Mouse (Mus musculus): ENCODE data around the gene Fbp2.

Fbp2 gene

GRCm38 (mm10) chr13:62857941-62858915, at the start of gene Fbp2:
Fbp2 (minus strand) TSS chr13:62858422.
- H3K27me3 ChIP-seq (ENCODE audit: control insufficient read depth, insufficient read depth, low read length, poor library complexity, severe bottlenecking), result no peaks in the 10 kb centered on the region
- no peak for DNase-seq (ENCODE audit: low read depth, low spot score)
- no peaks in the 10 kb centered on the region for H3K36me3 ChIP-seq (ENCODE audit: control insufficient read depth, insufficient read depth, low read length, poor library complexity, severe bottlenecking)

GRCm38 (mm10) chr13:62907527-62908162, 49.4 kb upstream of the Fbp2 start:
- no peak for DNase-seq (ENCODE audit: low read depth, low spot score)
- H3K36me3 ChIP-seq (ENCODE audit: control insufficient read depth, insufficient read depth, low read length, poor library complexity, severe bottlenecking), result no peaks in the 10 kb centered on the region
- no peaks in the 10 kb centered on the region for H3K27me3 ChIP-seq (ENCODE audit: control insufficient read depth, insufficient read depth, low read length, poor library complexity, severe bottlenecking)

GRCm38 (mm10) chr13:62901139-62901538, 42.9 kb upstream of the Fbp2 start:
- no peak for DNase-seq (ENCODE audit: low read depth, low spot score)
- H3K36me3 ChIP-seq (ENCODE audit: control insufficient read depth, insufficient read depth, low read length, poor library complexity, severe bottlenecking), result no peaks in the 10 kb centered on the region
- no peaks in the 10 kb centered on the region for H3K27me3 ChIP-seq (ENCODE audit: control insufficient read depth, insufficient read depth, low read length, poor library complexity, severe bottlenecking)

- Histone ChIP-seq H3K36me3 (ENCODE audit: control insufficient read depth, insufficient read depth, low read length, poor library complexity, severe bottlenecking) (no peaks in the 10 kb centered on the region), H3K27me3 (ENCODE audit: control insufficient read depth, insufficient read depth, low read length, poor library complexity, severe bottlenecking) (no peaks in the 10 kb centered on the region)
- no peak for DNase-seq (ENCODE audit: low read depth, low spot score)
These were observed 39.9 kb upstream of the Fbp2 start for GRCm38 (mm10) chr13:62897927-62898646.

- DNase-seq (ENCODE audit: low read depth, low spot score), result no peak
- Histone ChIP-seq H3K36me3 (ENCODE audit: control insufficient read depth, insufficient read depth, low read length, poor library complexity, severe bottlenecking) (no peaks in the 10 kb centered on the region), H3K27me3 (ENCODE audit: control insufficient read depth, insufficient read depth, low read length, poor library complexity, severe bottlenecking) (no peaks in the 10 kb centered on the region)
These were observed 35.0 kb upstream of the Fbp2 start for GRCm38 (mm10) chr13:62893044-62893842.

- DNase-seq (ENCODE audit: low read depth, low spot score), result no peak
- no peaks in the 10 kb centered on the region for H3K36me3 ChIP-seq (ENCODE audit: control insufficient read depth, insufficient read depth, low read length, poor library complexity, severe bottlenecking)
- H3K27me3 ChIP-seq (ENCODE audit: control insufficient read depth, insufficient read depth, low read length, poor library complexity, severe bottlenecking), result no peaks in the 10 kb centered on the region
These were observed 31.1 kb upstream of the Fbp2 start for GRCm38 (mm10) chr13:62889311-62889710.

GRCm38 (mm10) chr13:62887712-62888441, 29.7 kb upstream of the Fbp2 start, which contains the start of gene Fbp1:
Fbp1 (minus strand) TSS chr13:62888282.
- Histone ChIP-seq H3K27me3 (ENCODE audit: control insufficient read depth, insufficient read depth, low read length, poor library complexity, severe bottlenecking) (no peaks in the 10 kb centered on the region), H3K36me3 (ENCODE audit: control insufficient read depth, insufficient read depth, low read length, poor library complexity, severe bottlenecking) (no peaks in the 10 kb centered on the region)
- DNase-seq (ENCODE audit: low read depth, low spot score), result peak; percentile 4

- Histone ChIP-seq H3K36me3 (ENCODE audit: control insufficient read depth, insufficient read depth, low read length, poor library complexity, severe bottlenecking) (no peaks in the 10 kb centered on the region), H3K27me3 (ENCODE audit: control insufficient read depth, insufficient read depth, low read length, poor library complexity, severe bottlenecking) (no peaks in the 10 kb centered on the region)
- no peak for DNase-seq (ENCODE audit: low read depth, low spot score)
These were observed 26.3 kb upstream of the Fbp2 start for GRCm38 (mm10) chr13:62884536-62884935.

GRCm38 (mm10) chr13:62883925-62884324, 25.7 kb upstream of the Fbp2 start:
- no peaks in the 10 kb centered on the region for H3K27me3 ChIP-seq (ENCODE audit: control insufficient read depth, insufficient read depth, low read length, poor library complexity, severe bottlenecking)
- no peaks in the 10 kb centered on the region for H3K36me3 ChIP-seq (ENCODE audit: control insufficient read depth, insufficient read depth, low read length, poor library complexity, severe bottlenecking)
- no peak for DNase-seq (ENCODE audit: low read depth, low spot score)

- H3K36me3 ChIP-seq (ENCODE audit: control insufficient read depth, insufficient read depth, low read length, poor library complexity, severe bottlenecking), result no peaks in the 10 kb centered on the region
- DNase-seq (ENCODE audit: low read depth, low spot score), result no peak
- H3K27me3 ChIP-seq (ENCODE audit: control insufficient read depth, insufficient read depth, low read length, poor library complexity, severe bottlenecking), result no peaks in the 10 kb centered on the region
These were observed 25.2 kb upstream of the Fbp2 start for GRCm38 (mm10) chr13:62883436-62883835.

GRCm38 (mm10) chr13:62882856-62883255, 24.6 kb upstream of the Fbp2 start:
- DNase-seq (ENCODE audit: low read depth, low spot score), result no peak
- Histone ChIP-seq H3K36me3 (ENCODE audit: control insufficient read depth, insufficient read depth, low read length, poor library complexity, severe bottlenecking) (no peaks in the 10 kb centered on the region), H3K27me3 (ENCODE audit: control insufficient read depth, insufficient read depth, low read length, poor library complexity, severe bottlenecking) (no peaks in the 10 kb centered on the region)

GRCm38 (mm10) chr13:62881336-62881735, 23.1 kb upstream of the Fbp2 start:
- H3K36me3 ChIP-seq (ENCODE audit: control insufficient read depth, insufficient read depth, low read length, poor library complexity, severe bottlenecking), result no peaks in the 10 kb centered on the region
- DNase-seq (ENCODE audit: low read depth, low spot score), result no peak

GRCm38 (mm10) chr13:62879831-62880615, 21.8 kb upstream of the Fbp2 start:
- DNase-seq (ENCODE audit: low read depth, low spot score), result peak; percentile 54
- Histone ChIP-seq H3K36me3 (ENCODE audit: control insufficient read depth, insufficient read depth, low read length, poor library complexity, severe bottlenecking) (no peaks in the 10 kb centered on the region), H3K27me3 (ENCODE audit: control insufficient read depth, insufficient read depth, low read length, poor library complexity, severe bottlenecking) (no peaks in the 10 kb centered on the region)

More at GRCm38 (mm10) chr13:62881336-62881735, 23.1 kb upstream of the Fbp2 start:
- H3K27me3 ChIP-seq (ENCODE audit: control insufficient read depth, insufficient read depth, low read length, poor library complexity, severe bottlenecking), result no peaks in the 10 kb centered on the region

Data from splenic B cell, adult 2 months (primary cell).